Mouse (Mus musculus): Measurements from ENCODE around the gene Ifrd2. TPM values are rescaled to one million over a fixed set of nuclear protein-coding genes. Genes with fewer than 3 reads are reported as not detected.

Ifrd2 gene
- polyA plus RNA-seq, 1 experiment from 2014 or later = 61.4 TPM

DNA sequence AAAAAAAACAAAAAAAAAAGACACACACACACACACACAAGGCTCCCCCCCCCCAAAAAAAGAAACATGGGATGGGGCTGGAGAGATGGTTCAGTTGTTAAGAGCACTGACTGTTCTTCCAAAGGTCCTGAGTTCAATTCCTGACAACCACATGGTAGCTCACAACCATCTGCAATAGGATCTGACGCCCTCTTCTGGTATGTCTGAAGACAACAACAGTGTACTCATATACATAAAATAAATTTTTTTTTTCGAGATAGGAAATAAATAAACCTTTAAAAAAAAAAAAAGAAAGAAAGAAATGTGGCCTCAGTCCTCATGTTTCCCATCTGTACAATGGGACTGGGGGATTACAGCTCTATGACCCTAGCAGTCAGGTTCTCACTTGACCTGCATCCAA, 30.0 kb downstream of the Ifrd2 start:
- H3K27ac ChIP-seq (ENCODE audit: low read depth, low read length) = no peak overlapping the region
- no peak overlapping the region for H3K4me3 ChIP-seq (ENCODE audit: low read length)
- no peak for ATAC-seq (ENCODE audit: low FRiP score, low TSS enrichment)
- H3K9ac ChIP-seq (ENCODE audit: low read depth, low read length) = no peak overlapping the region
- 83% methylated on average over 2 of the region's 2 CpGs for WGBS
- H3K36me3 ChIP-seq (ENCODE audit: control insufficient read depth, insufficient read depth, low read length) = peaks cover 71% of the 10 kb centered on the region
- H3K4me2 ChIP-seq (replicated peaks; ENCODE audit: low read depth, low read length) = no peak overlapping the region
- H3K4me1 ChIP-seq (ENCODE audit: control insufficient read depth, insufficient read depth, low read length) = peaks cover 6% of the 10 kb centered on the region
- H3K9me3 ChIP-seq (ENCODE audit: control insufficient read depth, low read length) = no peaks in the 10 kb centered on the region
- H3K27me3 ChIP-seq (ENCODE audit: control insufficient read depth, insufficient read depth, low read length) = no peaks in the 10 kb centered on the region

DNA sequence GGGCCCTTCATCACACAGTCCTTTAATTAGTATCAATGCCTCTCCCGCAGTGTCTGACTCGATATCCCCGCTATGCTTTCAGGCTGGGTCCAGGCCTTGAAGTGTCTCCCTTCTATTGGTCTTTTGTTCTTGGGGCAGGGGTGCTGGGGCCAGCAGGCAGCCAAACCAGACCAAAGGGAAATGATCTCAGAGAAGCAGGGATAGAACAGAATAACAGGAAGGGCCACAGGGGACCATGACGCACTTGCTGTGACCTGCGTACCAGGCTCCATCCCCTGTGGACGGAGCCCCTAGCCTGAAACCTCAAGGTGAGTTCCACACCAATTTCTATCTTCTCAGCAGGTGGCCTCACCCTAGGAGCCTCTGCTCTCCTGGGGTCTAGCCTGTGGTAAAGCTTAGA, 30.7 kb downstream of the Ifrd2 start:
- Histone ChIP-seq H3K4me1 (ENCODE audit: control insufficient read depth, insufficient read depth, low read length) (peaks cover 6% of the 10 kb centered on the region), H3K27ac (ENCODE audit: low read depth, low read length) (peak overlapping the region; percentile 68; the same call in 1 of the 2 replicates), H3K9ac (ENCODE audit: low read depth, low read length) (no peak overlapping the region), H3K4me3 (ENCODE audit: low read length) (no peak overlapping the region), H3K9me3 (ENCODE audit: control insufficient read depth, low read length) (no peaks in the 10 kb centered on the region), H3K4me2 (replicated peaks; ENCODE audit: low read depth, low read length) (no peak overlapping the region), H3K27me3 (ENCODE audit: control insufficient read depth, insufficient read depth, low read length) (no peaks in the 10 kb centered on the region), H3K36me3 (ENCODE audit: control insufficient read depth, insufficient read depth, low read length) (peaks cover 71% of the 10 kb centered on the region)
- WGBS = 86% methylated on average over 6 of the region's 6 CpGs
- no peak for ATAC-seq (ENCODE audit: low FRiP score, low TSS enrichment)

DNA sequence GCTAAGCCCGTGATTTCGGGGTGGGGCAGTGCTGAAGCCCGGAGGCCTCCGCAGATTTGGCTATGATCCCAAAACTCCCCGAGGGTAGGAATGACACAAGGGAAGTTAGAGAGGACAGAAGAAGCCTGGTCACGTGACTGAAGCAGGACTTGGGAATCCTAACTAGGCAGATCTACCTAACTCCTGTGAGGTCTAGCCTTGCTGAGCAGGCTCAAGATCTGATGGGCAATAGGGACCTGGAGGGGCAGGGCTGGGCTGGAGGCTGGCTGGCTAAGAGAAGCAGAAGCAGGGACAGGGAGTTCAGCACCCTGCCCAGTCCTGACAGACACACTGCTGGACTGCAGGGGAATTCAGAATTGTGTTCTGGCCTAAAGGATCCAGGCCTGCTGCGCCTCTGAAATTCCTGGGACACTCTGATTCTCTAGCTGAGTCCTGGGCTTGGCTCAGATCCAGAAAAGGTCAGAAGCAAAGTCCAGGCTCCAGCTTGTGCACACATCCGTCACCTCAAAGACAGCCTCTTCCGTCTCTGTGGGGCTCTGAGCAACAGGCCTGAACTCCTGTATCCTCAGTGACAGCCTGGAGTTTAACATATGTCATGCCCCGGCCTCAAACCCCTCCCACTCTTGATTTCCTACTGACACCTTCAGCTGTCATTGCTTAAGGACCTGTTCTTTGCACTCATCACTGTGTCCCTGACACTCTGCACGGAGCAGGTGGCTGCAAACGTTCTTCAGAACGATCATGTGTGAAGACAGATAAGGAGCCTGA, 31.5 kb downstream of the Ifrd2 start:
- peak overlapping the region; percentile 68; the same call in 1 of the 2 replicates for H3K27ac ChIP-seq (ENCODE audit: low read depth, low read length)
- 49% methylated on average over 13 of the region's 13 CpGs for WGBS
- H3K9ac ChIP-seq (ENCODE audit: low read depth, low read length) = no peak overlapping the region
- ATAC-seq (ENCODE audit: low FRiP score, low TSS enrichment) = peak; percentile 65
- peaks cover 6% of the 10 kb centered on the region for H3K4me1 ChIP-seq (ENCODE audit: control insufficient read depth, insufficient read depth, low read length)
- H3K4me3 ChIP-seq (ENCODE audit: low read length) = no peak overlapping the region
- H3K9me3 ChIP-seq (ENCODE audit: control insufficient read depth, low read length) = no peaks in the 10 kb centered on the region
- H3K4me2 ChIP-seq (replicated peaks; ENCODE audit: low read depth, low read length) = no peak overlapping the region
- no peaks in the 10 kb centered on the region for H3K27me3 ChIP-seq (ENCODE audit: control insufficient read depth, insufficient read depth, low read length)
- peaks cover 73% of the 10 kb centered on the region for H3K36me3 ChIP-seq (ENCODE audit: control insufficient read depth, insufficient read depth, low read length)

DNA sequence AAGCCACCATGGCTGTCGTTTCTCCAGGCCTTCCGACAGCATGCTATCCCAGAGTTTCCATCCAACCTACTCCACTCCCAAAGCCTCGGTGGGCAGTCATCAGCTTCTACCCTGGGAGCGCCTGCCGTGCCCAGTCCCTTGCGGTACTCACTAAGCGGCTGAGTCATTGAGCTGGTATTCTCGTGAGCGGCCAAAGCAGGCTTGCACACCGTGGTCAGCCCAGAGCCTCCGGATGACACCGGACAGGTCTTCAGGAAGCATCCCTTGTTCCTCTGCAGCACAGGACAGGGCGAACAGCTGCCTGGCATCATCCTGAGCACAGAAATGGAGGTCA, 32.1 kb downstream of the Ifrd2 start:
- WGBS = 77% methylated on average over 13 of the region's 13 CpGs
- Histone ChIP-seq H3K27ac (ENCODE audit: low read depth, low read length) (no peak overlapping the region; the same call in 1 of the 2 replicates), H3K27me3 (ENCODE audit: control insufficient read depth, insufficient read depth, low read length) (no peaks in the 10 kb centered on the region), H3K4me2 (replicated peaks; ENCODE audit: low read depth, low read length) (no peak overlapping the region), H3K4me1 (ENCODE audit: control insufficient read depth, insufficient read depth, low read length) (peaks cover 6% of the 10 kb centered on the region), H3K9ac (ENCODE audit: low read depth, low read length) (no peak overlapping the region), H3K9me3 (ENCODE audit: control insufficient read depth, low read length) (no peaks in the 10 kb centered on the region), H3K4me3 (ENCODE audit: low read length) (no peak overlapping the region), H3K36me3 (ENCODE audit: control insufficient read depth, insufficient read depth, low read length) (peaks cover 73% of the 10 kb centered on the region)
- no peak for ATAC-seq (ENCODE audit: low FRiP score, low TSS enrichment)

DNA sequence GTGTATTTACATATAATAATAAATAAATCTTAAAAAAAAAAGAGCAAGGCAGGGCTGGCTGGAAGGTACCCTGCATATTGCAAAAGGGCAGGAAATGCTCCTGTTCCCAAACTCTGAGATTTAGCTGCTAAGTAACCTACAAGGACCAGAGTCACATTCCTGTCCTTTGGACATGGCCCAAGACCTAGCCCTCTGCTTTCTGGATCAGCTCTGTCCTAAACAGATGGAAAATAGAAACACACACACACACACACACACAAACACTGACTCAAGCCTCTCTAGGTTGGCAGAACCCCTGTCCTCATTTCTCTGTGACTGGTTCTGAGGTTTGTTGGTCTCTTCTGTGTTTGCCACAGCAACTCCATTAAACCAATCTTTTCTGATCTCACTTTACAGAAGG, 33.5 kb downstream of the Ifrd2 start:
- Histone ChIP-seq H3K4me2 (replicated peaks; ENCODE audit: low read depth, low read length) (no peak overlapping the region), H3K9ac (ENCODE audit: low read depth, low read length) (no peak overlapping the region), H3K4me3 (ENCODE audit: low read length) (no peak overlapping the region), H3K27me3 (ENCODE audit: control insufficient read depth, insufficient read depth, low read length) (no peaks in the 10 kb centered on the region), H3K27ac (ENCODE audit: low read depth, low read length) (no peak overlapping the region), H3K4me1 (ENCODE audit: control insufficient read depth, insufficient read depth, low read length) (peaks cover 6% of the 10 kb centered on the region), H3K36me3 (ENCODE audit: control insufficient read depth, insufficient read depth, low read length) (peaks cover 71% of the 10 kb centered on the region), H3K9me3 (ENCODE audit: control insufficient read depth, low read length) (no peaks in the 10 kb centered on the region)
- ATAC-seq (ENCODE audit: low FRiP score, low TSS enrichment) = no peak

DNA sequence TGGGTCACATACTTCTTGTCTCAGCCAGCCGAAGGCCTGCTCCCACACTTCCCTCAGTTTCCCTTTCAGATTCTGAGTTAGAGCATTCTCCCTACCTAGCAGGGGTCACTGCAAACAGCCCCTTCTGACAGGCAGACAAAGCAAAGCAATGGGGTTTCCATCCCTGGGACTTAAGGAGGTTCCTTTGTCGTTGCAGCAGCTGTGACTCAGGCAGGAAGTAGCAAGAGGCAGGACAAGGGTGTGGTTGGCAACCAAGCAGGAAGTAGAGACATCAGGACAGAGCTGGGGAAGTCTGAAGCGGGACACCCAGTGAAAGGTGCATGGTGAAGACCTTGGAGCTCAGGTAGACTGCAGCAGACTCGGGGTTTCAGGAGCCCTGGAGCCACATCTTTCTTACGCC, 37.1 kb downstream of the Ifrd2 start:
- Histone ChIP-seq H3K4me3 (ENCODE audit: low read length) (no peak overlapping the region), H3K9me3 (ENCODE audit: control insufficient read depth, low read length) (no peaks in the 10 kb centered on the region), H3K4me2 (replicated peaks; ENCODE audit: low read depth, low read length) (no peak overlapping the region), H3K9ac (ENCODE audit: low read depth, low read length) (peak overlapping the region; percentile 18; the same call in 1 of the 2 replicates), H3K27me3 (ENCODE audit: control insufficient read depth, insufficient read depth, low read length) (no peaks in the 10 kb centered on the region), H3K27ac (ENCODE audit: low read depth, low read length) (peak overlapping the region; percentile 27; the same call in 1 of the 2 replicates), H3K4me1 (ENCODE audit: control insufficient read depth, insufficient read depth, low read length) (peaks cover 36% of the 10 kb centered on the region), H3K36me3 (ENCODE audit: control insufficient read depth, insufficient read depth, low read length) (peaks cover 44% of the 10 kb centered on the region)
- no peak for ATAC-seq (ENCODE audit: low FRiP score, low TSS enrichment)
- WGBS = 66% methylated on average over 5 of the region's 5 CpGs

DNA sequence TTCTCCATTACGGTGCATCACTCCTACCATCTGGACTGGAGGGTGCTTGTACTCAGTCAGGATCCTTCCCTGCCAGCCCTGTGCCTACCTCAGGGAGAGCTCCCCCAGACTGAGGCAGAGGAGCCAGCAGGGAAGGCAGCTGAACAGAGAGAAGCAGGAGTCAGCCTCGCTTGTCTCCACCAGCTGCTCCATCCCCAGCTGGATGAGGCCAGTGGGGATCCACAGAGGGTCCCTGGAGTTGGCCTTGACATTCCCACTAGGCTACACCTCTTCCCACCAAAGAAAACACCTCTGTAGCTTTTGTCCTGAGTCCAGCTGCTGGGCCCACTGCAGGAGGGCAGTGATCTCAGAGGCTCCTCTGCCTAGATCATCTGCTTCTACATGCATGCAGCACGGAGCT, 37.5 kb downstream of the Ifrd2 start:
- H3K27me3 ChIP-seq (ENCODE audit: control insufficient read depth, insufficient read depth, low read length) = no peaks in the 10 kb centered on the region
- no peak for ATAC-seq (ENCODE audit: low FRiP score, low TSS enrichment)
- H3K4me3 ChIP-seq (ENCODE audit: low read length) = no peak overlapping the region
- peaks cover 43% of the 10 kb centered on the region for H3K36me3 ChIP-seq (ENCODE audit: control insufficient read depth, insufficient read depth, low read length)
- H3K9ac ChIP-seq (ENCODE audit: low read depth, low read length) = no peak overlapping the region
- no peaks in the 10 kb centered on the region for H3K9me3 ChIP-seq (ENCODE audit: control insufficient read depth, low read length)
- H3K4me1 ChIP-seq (ENCODE audit: control insufficient read depth, insufficient read depth, low read length) = peaks cover 39% of the 10 kb centered on the region
- no peak overlapping the region for H3K4me2 ChIP-seq (replicated peaks; ENCODE audit: low read depth, low read length)
- 84% methylated on average over 3 of the region's 3 CpGs for WGBS
- H3K27ac ChIP-seq (ENCODE audit: low read depth, low read length) = peak overlapping the region; percentile 27; the same call in 1 of the 2 replicates

DNA sequence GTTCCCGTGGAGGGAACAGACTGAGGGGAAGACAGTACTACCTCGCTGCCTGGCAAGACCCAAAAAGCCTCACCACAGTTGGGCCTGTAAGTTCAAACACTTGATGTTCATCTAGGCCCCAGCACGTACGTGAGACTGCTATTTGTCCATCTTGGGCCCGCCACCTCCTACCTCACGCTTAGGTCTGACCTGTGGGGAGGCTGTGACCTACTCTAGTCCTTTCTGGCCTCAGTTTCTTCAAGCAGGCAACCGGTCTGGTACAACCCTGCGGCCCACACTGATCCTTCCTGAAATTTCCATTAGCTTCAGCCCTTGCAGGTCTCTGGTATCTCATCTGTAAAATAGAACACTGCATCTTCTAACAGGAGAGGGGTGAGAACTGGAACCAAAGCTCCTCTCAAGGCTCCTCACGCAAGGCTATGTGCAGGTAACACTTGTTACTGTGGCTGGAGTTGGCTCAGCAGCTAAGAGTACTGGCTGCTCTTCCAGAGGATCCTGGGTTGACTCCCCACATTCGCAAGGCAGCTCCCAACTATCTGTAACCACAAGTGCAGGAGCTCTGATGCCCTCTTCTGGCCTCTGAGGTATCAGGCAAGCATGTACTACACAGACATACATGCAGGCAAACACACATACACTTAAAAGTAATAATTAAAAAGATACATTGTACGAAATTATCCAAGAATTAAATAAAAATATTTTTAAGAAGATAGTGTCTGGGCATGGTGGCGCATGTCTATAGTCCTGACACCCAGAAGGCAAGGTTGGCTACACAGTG, 38.1 kb downstream of the Ifrd2 start:
- H3K4me3 ChIP-seq (ENCODE audit: low read length) = no peak overlapping the region
- peaks cover 42% of the 10 kb centered on the region for H3K4me1 ChIP-seq (ENCODE audit: control insufficient read depth, insufficient read depth, low read length)
- peaks cover 37% of the 10 kb centered on the region for H3K36me3 ChIP-seq (ENCODE audit: control insufficient read depth, insufficient read depth, low read length)
- no peaks in the 10 kb centered on the region for H3K27me3 ChIP-seq (ENCODE audit: control insufficient read depth, insufficient read depth, low read length)
- no peak overlapping the region for H3K27ac ChIP-seq (ENCODE audit: low read depth, low read length)
- no peak overlapping the region for H3K4me2 ChIP-seq (replicated peaks; ENCODE audit: low read depth, low read length)
- WGBS = 93% methylated on average over 12 of the region's 12 CpGs
- ATAC-seq (ENCODE audit: low FRiP score, low TSS enrichment) = no peak
- H3K9ac ChIP-seq (ENCODE audit: low read depth, low read length) = no peak overlapping the region
- H3K9me3 ChIP-seq (ENCODE audit: control insufficient read depth, low read length) = no peaks in the 10 kb centered on the region
